Comparison of ENCODE assay signal across 21 mouse cellular contexts in the genomic region with DNA sequence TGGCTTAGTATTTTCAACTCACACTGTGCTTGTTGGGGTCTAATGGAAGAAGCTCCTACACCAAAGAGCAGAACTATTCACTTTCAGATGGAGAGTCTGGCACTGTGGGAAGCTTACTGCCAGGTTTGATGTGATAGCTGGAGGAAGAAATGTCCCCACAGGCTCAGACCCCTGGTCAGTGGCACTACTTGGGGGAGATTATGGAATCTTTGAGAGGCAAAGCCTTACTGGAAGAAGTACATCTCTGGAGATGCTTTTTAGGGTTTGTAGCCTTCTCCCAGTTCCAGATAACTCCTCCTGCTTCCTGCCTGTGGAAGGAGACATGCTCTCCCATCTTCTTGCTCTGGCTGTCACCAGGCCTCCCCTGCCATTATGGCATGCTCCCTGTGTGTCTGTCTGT. TPM values are rescaled to one million over a fixed set of nuclear protein-coding genes. Genes with fewer than 3 reads are reported as not detected.
DNase-seq lines count a peak whose midpoint lies in the region; ATAC-seq and TF ChIP-seq lines count a peak whose summit lies in the region.
"Had no signal": no experiment of that assay in that cellular context is flagged by ENCODE, and none has a peak within 500 bp of the region (broad histone marks: within the 10 kb centered on the region; RNA-seq: fewer than 3 reads in every experiment).

No protein-coding gene starts in this region.

- H3K4me2 ChIP-seq in heart, embryonic 11.5 days: no peak overlapping the region
- no peak overlapping the region for H3K4me2 ChIP-seq in midbrain, embryonic 11.5 days
- H3K4me2 ChIP-seq in midbrain, postnatal 0 days (ENCODE audit: low read depth, low read length, poor library complexity, severe bottlenecking): no peak overlapping the region

- no peak overlapping the region for H3K27ac ChIP-seq in heart, embryonic 11.5 days (ENCODE audit: low read depth, low read length)
- peak overlapping the region; percentile 77 for H3K27ac ChIP-seq in layer of hippocampus, adult 2 months
- no peak overlapping the region for H3K27ac ChIP-seq in midbrain, embryonic 11.5 days (ENCODE audit: low read depth, low read length)
- no peak overlapping the region for H3K27ac ChIP-seq in midbrain, postnatal 0 days (ENCODE audit: low read depth, low read length)

- TF ChIP-seq CTCF in layer of hippocampus, adult 2 months (conservative IDR thresholded peaks at IDR 0.05): no peak
- TF ChIP-seq CTCF in midbrain, postnatal 0 days (IDR thresholded peaks at IDR 0.05): no peak

- H3K4me3 ChIP-seq in heart, embryonic 11.5 days (ENCODE audit: low read depth, low read length): no peak overlapping the region
- H3K4me3 ChIP-seq in layer of hippocampus, adult 2 months: no peak overlapping the region
- H3K4me3 ChIP-seq in midbrain, embryonic 11.5 days (ENCODE audit: low read depth, low read length): no peak overlapping the region
- no peak overlapping the region for H3K4me3 ChIP-seq in midbrain, postnatal 0 days (ENCODE audit: low read depth, low read length)

- no peak overlapping the region for H3K9ac ChIP-seq in heart, embryonic 11.5 days (ENCODE audit: low read depth, low read length)
- no peak overlapping the region for H3K9ac ChIP-seq in midbrain, embryonic 11.5 days (ENCODE audit: low read length)
- no peak overlapping the region for H3K9ac ChIP-seq in midbrain, postnatal 0 days (replicated peaks; ENCODE audit: low read length, poor library complexity, severe bottlenecking)

- no peaks in the 10 kb centered on the region for H3K4me1 ChIP-seq in heart, embryonic 11.5 days (ENCODE audit: control insufficient read depth, insufficient read depth, low read length)
- H3K4me1 ChIP-seq in midbrain, embryonic 11.5 days (ENCODE audit: control insufficient read depth, insufficient read depth, low read length): no peaks in the 10 kb centered on the region
- H3K4me1 ChIP-seq in midbrain, postnatal 0 days (ENCODE audit: insufficient read depth, low read length): 0 out of 2 replicates have a peak, but pooled peaks cover 3% of the 10 kb centered on the region

- H3K9me3 ChIP-seq in heart, embryonic 11.5 days (replicated peaks; ENCODE audit: control insufficient read depth, low read length): no peaks in the 10 kb centered on the region
- no peaks in the 10 kb centered on the region for H3K9me3 ChIP-seq in midbrain, embryonic 11.5 days (ENCODE audit: control insufficient read depth, low read length)
- H3K9me3 ChIP-seq in midbrain, postnatal 0 days (ENCODE audit: low read length): no peaks in the 10 kb centered on the region
- H3K9me3 ChIP-seq: G1E had no signal

- no peaks in the 10 kb centered on the region for H3K27me3 ChIP-seq in heart, embryonic 11.5 days (ENCODE audit: control insufficient read depth, insufficient read depth, low read length)
- no peaks in the 10 kb centered on the region for H3K27me3 ChIP-seq in midbrain, embryonic 11.5 days (ENCODE audit: control insufficient read depth, insufficient read depth, low read length)
- H3K27me3 ChIP-seq in midbrain, postnatal 0 days (ENCODE audit: insufficient read depth, low read length): no peaks in the 10 kb centered on the region
- H3K27me3 ChIP-seq: CH12.LX, Patski had no signal

- H3K36me3 ChIP-seq in heart, embryonic 11.5 days (ENCODE audit: control insufficient read depth, insufficient read depth, low read length): no peaks in the 10 kb centered on the region
- H3K36me3 ChIP-seq in midbrain, embryonic 11.5 days (ENCODE audit: control insufficient read depth, insufficient read depth, low read length): no peaks in the 10 kb centered on the region
- H3K36me3 ChIP-seq in midbrain, postnatal 0 days (ENCODE audit: insufficient read depth, low read length): no peaks in the 10 kb centered on the region
- H3K36me3 ChIP-seq: G1E had no signal

- peak; percentile 73 for DNase-seq in heart, adult 11 months
- DNase-seq in layer of hippocampus, adult 2 months (ENCODE audit: low spot score in 2 of 2): no peak
- no peak for DNase-seq in layer of hippocampus, adult 9-10 months (ENCODE audit: low spot score)
- peak; percentile 54 for DNase-seq in midbrain, embryonic 11.5 days (ENCODE audit: low spot score, missing footprints)
- no peak for DNase-seq in midbrain, postnatal 0 days (ENCODE audit: low spot score)
- DNase-seq: adrenal gland, adult 2 months; adrenal gland, adult 8-10 months; adrenal gland, postnatal 10 days; adrenal gland, postnatal 14 days; adrenal gland, postnatal 25 days; adrenal gland, postnatal 36 days; B cell, adult 2 months; cerebellum, adult 11 months; cerebellum, adult 11-12 months; cerebellum, adult 18-20 months had no signal

- ATAC-seq in heart, embryonic 11.5 days (replicated peaks; ENCODE audit: insufficient number of reproducible peaks, low FRiP score, low TSS enrichment): no peak
- ATAC-seq in midbrain, embryonic 11.5 days (ENCODE audit: low FRiP score): no peak
- no peak for ATAC-seq in midbrain, postnatal 0 days (ENCODE audit: low FRiP score)
- ATAC-seq: activated CD4-positive, CD25-positive, alpha-beta regulatory T cell, adult 4 months; CD4-positive, CD25-positive, alpha-beta regulatory T cell, adult 4 months; Patski had no signal

RNA-seq across cellular contexts. Expression of gene Pde8b, which starts 50.1 kb away (rescaled TPM):
- 0.69 and 1.3 TPM in 2 replicates for polyA plus RNA-seq in heart, embryonic 11.5 days (2014; fragmentation: Nextera tagmentation; extraction: Ambion mirVana)
- total RNA-seq in layer of hippocampus, adult 2 months (2021): 100 to 1,000 TPM; 114 to 120 TPM
- polyA plus RNA-seq in midbrain, embryonic 11.5 days (2014; fragmentation: Nextera tagmentation; extraction: Ambion mirVana): 1.9 and 2.3 TPM in 2 replicates
- 23.6 and 28.7 TPM in 2 replicates for total RNA-seq in midbrain, postnatal 0 days (2014; rRNA removed)
- 6.4 and 7.1 TPM in 2 replicates for polyA plus RNA-seq in midbrain, postnatal 0 days (2015; fragmentation: Nextera tagmentation; extraction: Ambion mirVana)
- polyA plus RNA-seq: G1E had no signal

Comparison
In these comparisons a context has a peak if more than half of its experiments do, and no peak if none do; other contexts are left out.
1. DNase-seq: peak in heart, adult 11 months (single experiment) and midbrain, embryonic 11.5 days (single experiment); none in layer of hippocampus, adult 2 months (0 of 2), layer of hippocampus, adult 9-10 months (single experiment) and midbrain, postnatal 0 days (single experiment).